Mouse (Mus musculus) lung, adult 2 months (tissue): ENCODE results near the gene Gm13275. TPM values are rescaled to one million over a fixed set of nuclear protein-coding genes. Genes with fewer than 3 reads are reported as not detected.
"Not testable (repeated sequence)": the region's sequence is repeated elsewhere in the genome, so short reads cannot be mapped to it uniquely, and the experiment has no call there.

Source experiments
- DNase-seq: peaks from one replicate; pipeline ENCODE4 v3.0.0; 2022
- H3K4me1 ChIP-seq: fragments of 200-500 bp; 2 replicates; pipeline ENCODE4 v1.6.1; 2011; ENCODE audit warnings: low read length; ENCODE audit not compliant: control insufficient read depth, insufficient read depth
- H3K4me3 ChIP-seq: fragments of 200-500 bp; replicated peaks from 2 replicates; pipeline ENCODE3; 2011; ENCODE audit warnings: low read depth, mild to moderate bottlenecking, control low read depth, low read length; ENCODE audit errors: extremely low read depth
- CTCF ChIP-seq: fragments of 200-500 bp; IDR thresholded peaks from 2 replicates; pipeline ENCODE4 v1.5.1; 2011; ENCODE audit warnings: mild to moderate bottlenecking, low read length, control low read depth; ENCODE audit not compliant: insufficient read depth
- POLR2A ChIP-seq: fragments of 200-500 bp; IDR thresholded peaks from 2 replicates; pipeline ENCODE4 v1.6.1; 2011; ENCODE audit warnings: low read depth, mild to moderate bottlenecking, control low read depth, low read length, borderline replicate concordance; ENCODE audit errors: extremely low read depth
- WGBS: fragments of 180-500 bp; shearing (Covaris S2); methylation state at CpG from one replicate; pipeline ENCODE4 v1.1.7; 2018; 5-methylcytosine and 5-hydroxymethylcytosine counted together
- polyA plus RNA-seq: library from polyadenylated mRNA; depleted of rRNA; stranded (reverse); fragments of >200 nt; gene quantifications from 2 replicates; pipeline ENCODE4 v1.2.3, GENCODE M21; 2012; rRNA removed

The Gm13275 gene
- not detected in 2 replicates for polyA plus RNA-seq

- DNase-seq = peak; percentile 78
- 1% methylated on average over 15 of the region's 52 CpGs for WGBS
Observed at GRCm38 (mm10) chr4:88793936-88794675, at the start of gene Gm13275. Gene Gm13275 (plus strand): TSS chr4:88794487.

GRCm38 (mm10) chr4:88749926-88750325, 44.4 kb upstream of the Gm13275 start:
- Histone ChIP-seq H3K4me1 (no peaks in the 10 kb centered on the region), H3K4me3 (no peak overlapping the region)
- TF ChIP-seq POLR2A (no peak), CTCF (no peak)
- 67% methylated on average over 6 of the region's 6 CpGs for WGBS
- DNase-seq = no peak

More at GRCm38 (mm10) chr4:88793936-88794675, at the start of gene Gm13275:
- H3K4me1 ChIP-seq, H3K4me3 ChIP-seq: not testable (repeated sequence)

- 75% methylated on average over 15 of the region's 15 CpGs for WGBS
- peak; percentile 66 for DNase-seq
- not testable (repeated sequence) for H3K4me3 ChIP-seq, H3K4me1 ChIP-seq
Observed at GRCm38 (mm10) chr4:88754818-88755340, 39.4 kb upstream of the Gm13275 start, which contains the start of gene Gm13271. Gene Gm13271 (plus strand): TSS chr4:88754868.

GRCm38 (mm10) chr4:88756581-88757513, 37.4 kb upstream of the Gm13275 start:
- WGBS = 8% methylated on average over 28 of the region's 31 CpGs
- peak; percentile 46; the same call in 1 of the 2 replicates for TF ChIP-seq POLR2A
- DNase-seq = peak; percentile 47
- peak overlapping the region; percentile 89 for H3K4me3 ChIP-seq
- not testable (repeated sequence) for H3K4me1 ChIP-seq

- peak overlapping the region; percentile 89 for H3K4me3 ChIP-seq
- WGBS = under 1% methylated on average over 20 of the region's 21 CpGs
- DNase-seq = peak; percentile 89
- not testable (repeated sequence) for H3K4me1 ChIP-seq
- peak; percentile 52; the same call in 1 of the 2 replicates for TF ChIP-seq POLR2A
- TF ChIP-seq CTCF = peak; percentile 61
Observed at GRCm38 (mm10) chr4:88757628-88758031, 36.7 kb upstream of the Gm13275 start.

- H3K4me3 ChIP-seq, H3K4me1 ChIP-seq, DNase-seq: not testable (repeated sequence)
- WGBS = 85% methylated on average over 9 of the region's 9 CpGs
Observed at GRCm38 (mm10) chr4:88758751-88759150, 35.5 kb upstream of the Gm13275 start.

- H3K4me1 ChIP-seq, DNase-seq, H3K4me3 ChIP-seq: not testable (repeated sequence)
- WGBS = 12% methylated on average over 11 of the region's 14 CpGs
Observed at GRCm38 (mm10) chr4:88759610-88760268, 34.5 kb upstream of the Gm13275 start, which contains the start of gene Gm13283. Gene Gm13283 (plus strand): TSS chr4:88760119.

GRCm38 (mm10) chr4:88760431-88760830, 33.9 kb upstream of the Gm13275 start:
- TF ChIP-seq CTCF (0 out of 2 replicates have a peak, but pooled peaks have one; percentile 8), POLR2A (peak; percentile 68; the same call in 1 of the 2 replicates)
- DNase-seq = peak; percentile 68
- under 1% methylated on average over 24 of the region's 28 CpGs for WGBS
- H3K4me1 ChIP-seq, H3K4me3 ChIP-seq: not testable (repeated sequence)

GRCm38 (mm10) chr4:88761776-88762175, 32.5 kb upstream of the Gm13275 start:
- DNase-seq = peak; percentile 57
- H3K4me3 ChIP-seq, H3K4me1 ChIP-seq: not testable (repeated sequence)
- 66% methylated on average over 6 of the region's 8 CpGs for WGBS

GRCm38 (mm10) chr4:88762341-88762740, 31.9 kb upstream of the Gm13275 start:
- WGBS = 50% methylated on average over 9 of the region's 9 CpGs
- DNase-seq, H3K4me1 ChIP-seq, H3K4me3 ChIP-seq: not testable (repeated sequence)
